Mouse (Mus musculus) cerebellum, adult 9-11 months (tissue): ENCODE results near the gene Gm49325.

Experiments used
- DNase-seq: peaks from one replicate; pipeline ENCODE4 v3.0.0; 2022

Gene Gm49325

GRCm38 (mm10) chr10:77627497-77627896 lies 21.5 kb downstream of the Gm49325 start:
- DNase-seq, result peak; percentile 74

GRCm38 (mm10) chr10:77629163-77629562 lies 23.2 kb downstream of the Gm49325 start:
- no peak for DNase-seq

- DNase-seq, result no peak
Observed at GRCm38 (mm10) chr10:77629970-77630369, 24.0 kb downstream of the Gm49325 start.

- no peak for DNase-seq
Observed at GRCm38 (mm10) chr10:77634016-77634415, 28.0 kb downstream of the Gm49325 start.

- no peak for DNase-seq
Observed at GRCm38 (mm10) chr10:77634452-77635231, 28.6 kb downstream of the Gm49325 start.

GRCm38 (mm10) chr10:77636234-77636922 lies 30.4 kb downstream of the Gm49325 start:
- DNase-seq, result no peak

- no peak for DNase-seq
Observed at GRCm38 (mm10) chr10:77638956-77639355, 33.0 kb downstream of the Gm49325 start.

- DNase-seq, result no peak
Observed at GRCm38 (mm10) chr10:77643160-77643559, 37.2 kb downstream of the Gm49325 start.

GRCm38 (mm10) chr10:77645571-77645970 lies 39.6 kb downstream of the Gm49325 start:
- no peak for DNase-seq

- DNase-seq, result no peak
Observed at GRCm38 (mm10) chr10:77647461-77647860, 41.5 kb downstream of the Gm49325 start.

- DNase-seq, result no peak
Observed at GRCm38 (mm10) chr10:77647901-77648300, 41.9 kb downstream of the Gm49325 start.

- DNase-seq, result no peak
Observed at GRCm38 (mm10) chr10:77652046-77652445, 46.0 kb downstream of the Gm49325 start.

GRCm38 (mm10) chr10:77658286-77658994 lies 52.4 kb downstream of the Gm49325 start:
- DNase-seq, result no peak

- no peak for DNase-seq
Observed at GRCm38 (mm10) chr10:77663949-77664665, 58.1 kb downstream of the Gm49325 start.

- no peak for DNase-seq
Observed at GRCm38 (mm10) chr10:77666342-77666741, 60.3 kb downstream of the Gm49325 start.

GRCm38 (mm10) chr10:77667402-77667801 lies 61.4 kb downstream of the Gm49325 start:
- no peak for DNase-seq

GRCm38 (mm10) chr10:77670710-77671109 lies 64.7 kb downstream of the Gm49325 start:
- DNase-seq, result no peak

GRCm38 (mm10) chr10:77671519-77671918 lies 65.5 kb downstream of the Gm49325 start:
- no peak for DNase-seq

- DNase-seq, result no peak
Observed at GRCm38 (mm10) chr10:77673765-77674164, 67.8 kb downstream of the Gm49325 start.

GRCm38 (mm10) chr10:77677562-77677961 lies 71.6 kb downstream of the Gm49325 start:
- DNase-seq, result no peak

GRCm38 (mm10) chr10:77682994-77683393 lies 77.0 kb downstream of the Gm49325 start:
- DNase-seq, result no peak

- no peak for DNase-seq
Observed at GRCm38 (mm10) chr10:77684181-77684580, 78.2 kb downstream of the Gm49325 start.
